9 mouse cellular contexts compared by ENCODE assay signal in genomic region chr7:70369061-70369730, GRCm38 (mm10). TPM values are rescaled to one million over a fixed set of nuclear protein-coding genes. Genes with fewer than 3 reads are reported as not detected.
A peak's percentile ranks its signal among the peaks of the same experiment; 100 is the strongest.
DNase-seq lines count a peak whose midpoint lies in the region; ATAC-seq and TF ChIP-seq lines count a peak whose summit lies in the region.
"Had no signal": no experiment of that assay in that cellular context is flagged by ENCODE, and none has a peak within 500 bp of the region (broad histone marks: within the 10 kb centered on the region; RNA-seq: fewer than 3 reads in every experiment).

No protein-coding gene starts in this region.

- H3K36me3 ChIP-seq in embryonic facial prominence, embryonic 12.5 days: no peaks in the 10 kb centered on the region
- H3K36me3 ChIP-seq in hindbrain, embryonic 16.5 days (ENCODE audit: control insufficient read depth, insufficient read depth, low read length): no peaks in the 10 kb centered on the region
- no peaks in the 10 kb centered on the region for H3K36me3 ChIP-seq in liver, embryonic 14.5 days (replicated peaks; ENCODE audit: control insufficient read depth, insufficient read depth, low read depth)
- no peaks in the 10 kb centered on the region for H3K36me3 ChIP-seq in small intestine, adult 2 months (ENCODE audit: control insufficient read depth, insufficient read depth, low read length)

- no peak for TF ChIP-seq EP300 in liver, embryonic 14.5 days (IDR thresholded peaks at IDR 0.05; ENCODE audit: low read depth)

- peak; percentile 93 for DNase-seq in heart, adult 11 months
- DNase-seq in heart, postnatal 14 days: no peak
- no peak for DNase-seq in liver, embryonic 14.5 days (ENCODE audit: low read depth in 3 of 3, low spot score in 3 of 3)
- no peak for DNase-seq in spleen, postnatal 36 days (ENCODE audit: low spot score in 2 of 2)
- DNase-seq in left cerebral cortex, adult 11 months (ENCODE audit: low spot score): no peak

- H3K4me1 ChIP-seq in embryonic facial prominence, embryonic 12.5 days: peaks cover 14% of the 10 kb centered on the region
- peaks cover 15% of the 10 kb centered on the region for H3K4me1 ChIP-seq in hindbrain, embryonic 16.5 days (ENCODE audit: control insufficient read depth, insufficient read depth, low read depth, low read length)
- no peaks in the 10 kb centered on the region for H3K4me1 ChIP-seq in liver, embryonic 14.5 days (replicated peaks; ENCODE audit: control insufficient read depth in 2 of 2, insufficient read depth in 2 of 2, low read length in 1 of 2)
- H3K4me1 ChIP-seq in small intestine, adult 2 months (ENCODE audit: control insufficient read depth, insufficient read depth, insufficient read length, low read length): peaks cover 4% of the 10 kb centered on the region

- peak overlapping the region; percentile 70 for H3K27ac ChIP-seq in embryonic facial prominence, embryonic 12.5 days
- peak overlapping the region; percentile 77 for H3K27ac ChIP-seq in hindbrain, embryonic 16.5 days (ENCODE audit: low read depth, low read length)
- H3K27ac ChIP-seq in liver, embryonic 14.5 days: no peak overlapping the region
- H3K27ac ChIP-seq in small intestine, adult 2 months (ENCODE audit: insufficient read depth, low read depth, low read length): no peak overlapping the region

- peak overlapping the region; percentile 37 for H3K4me3 ChIP-seq in embryonic facial prominence, embryonic 12.5 days
- peak overlapping the region; percentile 35 for H3K4me3 ChIP-seq in hindbrain, embryonic 16.5 days (ENCODE audit: low read length)
- H3K4me3 ChIP-seq in liver, embryonic 14.5 days (ENCODE audit: insufficient read depth in 1 of 2, low read depth in 2 of 2, low read length in 2 of 2): peak overlapping the region; percentile 30 to 37; a peak in 3 of 4 replicates
- H3K4me3 ChIP-seq in small intestine, adult 2 months (ENCODE audit: low read depth, low read length): peak overlapping the region; percentile 34
- H3K4me3 ChIP-seq: erythroblast, embryonic 14.5 days had no signal

- ATAC-seq in embryonic facial prominence, embryonic 12.5 days (ENCODE audit: insufficient number of reproducible peaks, insufficient read depth, low FRiP score, low TSS enrichment): peak; percentile 59; the same call in 1 of the 2 replicates
- ATAC-seq in hindbrain, embryonic 16.5 days: peak; percentile 51
- no peak for ATAC-seq in liver, embryonic 14.5 days (ENCODE audit: insufficient read depth)

- H3K9ac ChIP-seq in embryonic facial prominence, embryonic 12.5 days: peak overlapping the region; percentile 53
- peak overlapping the region; percentile 61 for H3K9ac ChIP-seq in hindbrain, embryonic 16.5 days (ENCODE audit: low read depth, low read length)
- no peak overlapping the region for H3K9ac ChIP-seq in liver, embryonic 14.5 days (replicated peaks)

- TF ChIP-seq CTCF in liver, embryonic 14.5 days (IDR thresholded peaks at IDR 0.05; ENCODE audit: low read depth): no peak
- TF ChIP-seq CTCF in small intestine, adult 2 months (IDR thresholded peaks at IDR 0.05; ENCODE audit: extremely low read depth, insufficient read length, insufficient replicate concordance, low read depth, low read length): no peak

- H3K9me3 ChIP-seq in embryonic facial prominence, embryonic 12.5 days: no peaks in the 10 kb centered on the region
- H3K9me3 ChIP-seq in hindbrain, embryonic 16.5 days (ENCODE audit: control insufficient read depth, low read length): no peaks in the 10 kb centered on the region
- H3K9me3 ChIP-seq in liver, embryonic 14.5 days (ENCODE audit: control insufficient read depth, low read length): no peaks in the 10 kb centered on the region

- no peak for TF ChIP-seq POLR2A in small intestine, adult 2 months (IDR thresholded peaks at IDR 0.05; ENCODE audit: low read depth, low read length)

- H3K4me2 ChIP-seq in embryonic facial prominence, embryonic 12.5 days (replicated peaks): peak overlapping the region; percentile 70
- peak overlapping the region; percentile 60 for H3K4me2 ChIP-seq in hindbrain, embryonic 16.5 days (ENCODE audit: low read length)
- peak overlapping the region; percentile 52 for H3K4me2 ChIP-seq in liver, embryonic 14.5 days (ENCODE audit: low read depth)

- under 1% methylated on average over 36 of the region's 37 CpGs for WGBS in embryonic facial prominence, embryonic 12.5 days
- 1% methylated on average over 35 of the region's 37 CpGs for WGBS in hindbrain, embryonic 16.5 days
- 2% methylated on average over 37 of the region's 37 CpGs for WGBS in liver, embryonic 14.5 days (ENCODE audit: insufficient replicate concordance)
- 13% methylated on average over 37 of the region's 37 CpGs for WGBS in small intestine, adult 2 months

- intact Hi-C loops in heart, postnatal 14 days (cut with DNase I): loop anchor here (5.0 to 10.0 kb wide), 7 partner anchors 446 to 1776 kb away; no protein-coding TSS in a partner anchor

- H3K27me3 ChIP-seq in embryonic facial prominence, embryonic 12.5 days: peaks cover 38% of the 10 kb centered on the region
- peaks cover 6% of the 10 kb centered on the region for H3K27me3 ChIP-seq in hindbrain, embryonic 16.5 days (replicated peaks; ENCODE audit: control insufficient read depth, insufficient read depth, low read length)
- H3K27me3 ChIP-seq in liver, embryonic 14.5 days (ENCODE audit: control insufficient read depth, insufficient read depth, low read length): peaks cover 61% of the 10 kb centered on the region
- H3K27me3 ChIP-seq in small intestine, adult 2 months (ENCODE audit: control insufficient read depth, insufficient read depth, low read length): peaks cover 56% of the 10 kb centered on the region

RNA-seq across cellular contexts. Expression of gene Nr2f2, which starts 2.7 kb away (rescaled TPM):
- 10 to 100 TPM; 24.8 to 26.9 TPM for total RNA-seq in heart, postnatal 14 days (2021)
- 96.9 and 99.0 TPM in 2 replicates for polyA plus RNA-seq in embryonic facial prominence, embryonic 12.5 days (2016; fragmentation: Nextera tagmentation; extraction: Ambion mirVana)
- polyA plus RNA-seq in hindbrain, embryonic 16.5 days (2015; fragmentation: Nextera tagmentation; extraction: Ambion mirVana): 63.1 and 68.9 TPM in 2 replicates
- polyA plus RNA-seq in liver, embryonic 14.5 days (2012; rRNA removed): 10.1 and 12.0 TPM in 2 replicates
- polyA plus RNA-seq in liver, embryonic 14.5 days (2014; fragmentation: Nextera tagmentation; extraction: Ambion mirVana): 6.3 and 8.5 TPM in 2 replicates
- polyA plus RNA-seq in small intestine, adult 2 months (2012; rRNA removed): 21.9 and 35.0 TPM in 2 replicates
- polyA plus RNA-seq: erythroblast, embryonic 14.5 days had no signal

Comparison
In these comparisons a context has a peak if more than half of its experiments do, and no peak if none do; other contexts are left out.
1. H3K27ac ChIP-seq: peak in embryonic facial prominence, embryonic 12.5 days (single experiment) and hindbrain, embryonic 16.5 days (single experiment); none in liver, embryonic 14.5 days (single experiment) and small intestine, adult 2 months (single experiment).
2. Peak in every context shown above with its lines, with median percentiles within 50 percentile points of each other: H3K4me2 ChIP-seq and H3K4me3 ChIP-seq.